Mouse (Mus musculus) bone marrow, adult 2 months (tissue): Measurements from ENCODE around the gene Osgepl1. TPM values are rescaled to one million over a fixed set of nuclear protein-coding genes. Genes with fewer than 3 reads are reported as not detected.
A peak's percentile ranks its signal among the peaks of the same experiment; 100 is the strongest.

Source experiments
- H3K27ac ChIP-seq: fragments of 200-500 bp; 2 replicates; pipeline ENCODE4 v1.5.1; 2012; ENCODE audit warnings: low read depth, mild to moderate bottlenecking, control low read depth, inconsistent platforms, low read length; ENCODE audit not compliant: control insufficient read depth, poor library complexity, insufficient read depth
- H3K4me1 ChIP-seq: fragments of 200-500 bp; 2 replicates; pipeline ENCODE4 v1.6.1; 2011; ENCODE audit warnings: low read length; ENCODE audit not compliant: control insufficient read depth, insufficient read depth
- H3K4me3 ChIP-seq: fragments of 200-500 bp; replicated peaks from 2 replicates; pipeline ENCODE3; 2011; ENCODE audit warnings: mild to moderate bottlenecking, low read depth, low read length, control low read depth; ENCODE audit not compliant: control insufficient read depth
- CTCF ChIP-seq: fragments of 200-500 bp; IDR thresholded peaks from 2 replicates; pipeline ENCODE4 v1.5.1; 2011; ENCODE audit warnings: low read length, control low read depth; ENCODE audit not compliant: control insufficient read depth, insufficient read depth
- POLR2A ChIP-seq: fragments of 200-500 bp; IDR thresholded peaks from 2 replicates; pipeline ENCODE4 v1.6.1; 2011; ENCODE audit warnings: low read depth, mild to moderate bottlenecking, control low read depth, low read length, borderline replicate concordance; ENCODE audit not compliant: control insufficient read depth
- WGBS: fragments of 180-500 bp; shearing (Covaris S2); methylation state at CpG from one replicate; pipeline ENCODE4 v1.1.7; 2018; 5-methylcytosine and 5-hydroxymethylcytosine counted together
- polyA plus RNA-seq: library from polyadenylated mRNA; stranded (reverse); fragments of >200 nt; gene quantifications from 2 replicates; pipeline ENCODE4 v1.2.4, GENCODE M21; 2011; ENCODE audit warnings: low replicate concordance; ENCODE audit not compliant: missing spikeins, insufficient read depth, insufficient read length

Gene Osgepl1
- polyA plus RNA-seq, 1 experiment, result 10.3 TPM

- WGBS, result under 1% methylated on average over 44 of the region's 44 CpGs
- peak within 1 kb of the TSS; percentile 89 for H3K27ac ChIP-seq
- TF ChIP-seq POLR2A (peak; percentile 82; the same call in 1 of the 2 replicates), CTCF (no peak)
Observed at GRCm38 (mm10) chr1:53352327-53353261, 39.2 kb downstream of the Osgepl1 start, which contains the start of the genes Asdurf, Gm28551 and Asnsd1. Asdurf (minus strand) TSS chr1:53352619. Gm28551 (minus strand) TSS chr1:53352667. Asnsd1 (minus strand) TSS chr1:53352752.

GRCm38 (mm10) chr1:53358988-53359387, 45.6 kb downstream of the Osgepl1 start:
- no peak overlapping the region for H3K4me3 ChIP-seq
- TF ChIP-seq POLR2A (no peak), CTCF (no peak)
- no peaks in the 10 kb centered on the region for H3K4me1 ChIP-seq
- H3K27ac ChIP-seq, result no peak overlapping the region

More at GRCm38 (mm10) chr1:53352327-53353261, 39.2 kb downstream of the Osgepl1 start, which contains the start of the genes Asdurf, Gm28551 and Asnsd1:
- Histone ChIP-seq H3K4me3 (peak within 1 kb of the TSS; percentile 75), H3K4me1 (no peaks in the 10 kb centered on the region; the same call in 1 of the 2 replicates)

Other genes with a start within 250 kb of the Osgepl1 start
- not detected in 2 replicates for gene 1700019A02Rik, start 126.0 kb upstream of the Osgepl1 start, polyA plus RNA-seq
- gene Pms1, start 16.6 kb upstream of the Osgepl1 start, polyA plus RNA-seq, result 3.2 and 6.5 TPM in 2 replicates
- 7.6 and 7.8 TPM in 2 replicates for gene Ormdl1, start 16.5 kb upstream of the Osgepl1 start, polyA plus RNA-seq
- gene Gm28778, start 16.5 kb upstream of the Osgepl1 start, polyA plus RNA-seq, result 2.3 TPM in 1 of 2 replicates, not detected in the other
- gene Asdurf, start 39.0 kb downstream of the Osgepl1 start, polyA plus RNA-seq, result not detected in 2 replicates
- not detected in 2 replicates for gene Gm28551, start 39.0 kb downstream of the Osgepl1 start, polyA plus RNA-seq
- gene Asnsd1, start 39.1 kb downstream of the Osgepl1 start, polyA plus RNA-seq, result 27.7 and 45.2 TPM in 2 replicates